Mouse (Mus musculus): ENCODE results near the gene Agr3.

The Agr3 gene

GRCm38 (mm10) chr12:35925402-35925801, at the start of gene Agr3:
Agr3 (plus strand) TSS chr12:35925620.
- in situ Hi-C loops (cut with MboI; ENCODE audit: low sequenced_read_pairs), result no loop called here

- in situ Hi-C loops (cut with MboI; ENCODE audit: low sequenced_read_pairs), result no loop called here
Measured at GRCm38 (mm10) chr12:35884892-35885558, 40.4 kb upstream of the Agr3 start.

GRCm38 (mm10) chr12:35889383-35889782, 36.0 kb upstream of the Agr3 start:
- in situ Hi-C loops (cut with MboI; ENCODE audit: low sequenced_read_pairs), result no loop called here

- in situ Hi-C loops (cut with MboI; ENCODE audit: low sequenced_read_pairs), result no loop called here
Measured at GRCm38 (mm10) chr12:35890756-35891155, 34.7 kb upstream of the Agr3 start.

GRCm38 (mm10) chr12:35894304-35894900, 31.0 kb upstream of the Agr3 start:
- in situ Hi-C loops (cut with MboI; ENCODE audit: low sequenced_read_pairs), result no loop called here

GRCm38 (mm10) chr12:35895875-35896763, 29.3 kb upstream of the Agr3 start:
- in situ Hi-C loops (cut with MboI; ENCODE audit: low sequenced_read_pairs), result no loop called here

- in situ Hi-C loops (cut with MboI; ENCODE audit: low sequenced_read_pairs), result no loop called here
Measured at GRCm38 (mm10) chr12:35896764-35897282, 28.6 kb upstream of the Agr3 start.

GRCm38 (mm10) chr12:35910632-35911031, 14.8 kb upstream of the Agr3 start:
- in situ Hi-C loops (cut with MboI; ENCODE audit: low sequenced_read_pairs), result no loop called here

- in situ Hi-C loops (cut with MboI; ENCODE audit: low sequenced_read_pairs), result no loop called here
Measured at GRCm38 (mm10) chr12:35915813-35916212, 9.6 kb upstream of the Agr3 start.

GRCm38 (mm10) chr12:35916467-35916866, 9.0 kb upstream of the Agr3 start:
- in situ Hi-C loops (cut with MboI; ENCODE audit: low sequenced_read_pairs), result no loop called here

GRCm38 (mm10) chr12:35918031-35918430, 7.4 kb upstream of the Agr3 start:
- in situ Hi-C loops (cut with MboI; ENCODE audit: low sequenced_read_pairs), result no loop called here

GRCm38 (mm10) chr12:35927804-35928203, 2.4 kb downstream of the Agr3 start:
- in situ Hi-C loops (cut with MboI; ENCODE audit: low sequenced_read_pairs), result no loop called here

GRCm38 (mm10) chr12:35932816-35933215, 7.4 kb downstream of the Agr3 start:
- in situ Hi-C loops (cut with MboI; ENCODE audit: low sequenced_read_pairs), result no loop called here

- in situ Hi-C loops (cut with MboI; ENCODE audit: low sequenced_read_pairs), result no loop called here
Measured at GRCm38 (mm10) chr12:35951757-35952156, 26.3 kb downstream of the Agr3 start.

GRCm38 (mm10) chr12:35957235-35957634, 31.8 kb downstream of the Agr3 start:
- in situ Hi-C loops (cut with MboI; ENCODE audit: low sequenced_read_pairs), result no loop called here

GRCm38 (mm10) chr12:35966098-35966767, 40.8 kb downstream of the Agr3 start:
- in situ Hi-C loops (cut with MboI; ENCODE audit: low sequenced_read_pairs), result no loop called here

GRCm38 (mm10) chr12:35966768-35967141, 41.3 kb downstream of the Agr3 start:
- in situ Hi-C loops (cut with MboI; ENCODE audit: low sequenced_read_pairs), result no loop called here

- in situ Hi-C loops (cut with MboI; ENCODE audit: low sequenced_read_pairs), result no loop called here
Measured at GRCm38 (mm10) chr12:35975898-35976297, 50.5 kb downstream of the Agr3 start.

- in situ Hi-C loops (cut with MboI; ENCODE audit: low sequenced_read_pairs), result no loop called here
Measured at GRCm38 (mm10) chr12:35977633-35978246, 52.3 kb downstream of the Agr3 start.

GRCm38 (mm10) chr12:35979625-35980024, 54.2 kb downstream of the Agr3 start:
- in situ Hi-C loops (cut with MboI; ENCODE audit: low sequenced_read_pairs), result no loop called here
